25 mouse cellular contexts compared by ENCODE assay signal in genomic region chr13:106432165-106432564, GRCm38 (mm10).
"Had no signal": no experiment of that assay in that cellular context is flagged by ENCODE, and none has a peak within 500 bp of the region (broad histone marks: within the 10 kb centered on the region; RNA-seq: fewer than 3 reads in every experiment).

No protein-coding gene starts in this region.

- H3K4me2 ChIP-seq: heart, embryonic 11.5 days; heart, embryonic 13.5 days; heart, embryonic 15.5 days; hindbrain, embryonic 13.5 days; intestine, embryonic 15.5 days; limb, embryonic 12.5 days; liver, embryonic 11.5 days; liver, embryonic 13.5 days; liver, embryonic 15.5 days had no signal

- H3K36me3 ChIP-seq: heart, embryonic 13.5 days; heart, embryonic 15.5 days; hindbrain, embryonic 13.5 days; intestine, embryonic 15.5 days; limb, embryonic 10.5 days; limb, embryonic 12.5 days; liver, embryonic 13.5 days; liver, embryonic 15.5 days had no signal

- H3K27ac ChIP-seq: heart, adult 2 months; heart, embryonic 13.5 days; heart, embryonic 15.5 days; hindbrain, embryonic 13.5 days; hindbrain, postnatal 0 days; intestine, embryonic 15.5 days; layer of hippocampus, adult 2 months; left cerebral cortex, adult 2 months; limb, embryonic 10.5 days; limb, embryonic 12.5 days; liver, embryonic 13.5 days; liver, embryonic 15.5 days had no signal

- H3K4me1 ChIP-seq: heart, embryonic 13.5 days; heart, embryonic 15.5 days; hindbrain, embryonic 13.5 days; intestine, embryonic 15.5 days; limb, embryonic 10.5 days; limb, embryonic 12.5 days; liver, embryonic 13.5 days; liver, embryonic 15.5 days had no signal

- ATAC-seq: hindbrain, postnatal 0 days; intestine, embryonic 15.5 days; intestine, postnatal 0 days had no signal

- H3K9ac ChIP-seq: heart, embryonic 13.5 days; heart, embryonic 15.5 days; hindbrain, embryonic 13.5 days; intestine, embryonic 15.5 days; limb, embryonic 12.5 days; liver, embryonic 13.5 days; liver, embryonic 15.5 days had no signal

- H3K9me3 ChIP-seq: heart, embryonic 13.5 days; heart, embryonic 15.5 days; hindbrain, embryonic 13.5 days; intestine, embryonic 15.5 days; limb, embryonic 10.5 days; limb, embryonic 12.5 days; liver, embryonic 13.5 days; liver, embryonic 15.5 days had no signal

- H3K4me3 ChIP-seq: heart, adult 2 months; heart, embryonic 13.5 days; heart, embryonic 15.5 days; hindbrain, embryonic 13.5 days; intestine, embryonic 15.5 days; layer of hippocampus, adult 2 months; left cerebral cortex, adult 2 months; limb, embryonic 10.5 days; limb, embryonic 12.5 days; liver, embryonic 13.5 days; liver, embryonic 15.5 days had no signal

- DNase-seq: gastrocnemius, postnatal 14 days; gastrocnemius, postnatal 36 days; heart, adult 2 months; heart, postnatal 14 days; heart, postnatal 36 days; kidney, adult 18-20 months; kidney, adult 8-10 months; kidney, postnatal 10 days; kidney, postnatal 25 days; kidney, postnatal 4 days; liver; liver, embryonic 13.5 days had no signal

- H3K27me3 ChIP-seq: heart, embryonic 13.5 days; heart, embryonic 15.5 days; hindbrain, embryonic 13.5 days; intestine, embryonic 15.5 days; limb, embryonic 12.5 days; liver, embryonic 13.5 days; liver, embryonic 15.5 days had no signal
